Mouse (Mus musculus) testis, adult 2 months (tissue): ENCODE data around the gene Ptcd2.

Experiments used
- CTCF ChIP-seq: fragments of 200-500 bp; IDR thresholded peaks from 2 replicates; pipeline ENCODE4 v1.5.1; 2012; ENCODE audit warnings: low read depth, mild to moderate bottlenecking, inconsistent platforms, low read length, moderate library complexity; ENCODE audit not compliant: control insufficient read depth, insufficient read depth, insufficient replicate concordance
- POLR2A ChIP-seq: fragments of 200-500 bp; IDR thresholded peaks from 2 replicates; pipeline ENCODE4 v1.6.1; 2012; ENCODE audit warnings: low read depth, mild to moderate bottlenecking, inconsistent platforms, low read length, moderate library complexity; ENCODE audit not compliant: control insufficient read depth

- no peak for TF ChIP-seq CTCF
- TF ChIP-seq POLR2A, result no peak
Measured at GRCm38 (mm10) chr13:99272046-99272445, 72.5 kb downstream of the Ptcd2 start.
